Mouse (Mus musculus): ENCODE results near the gene Itga2. TPM values are rescaled to one million over a fixed set of nuclear protein-coding genes. Genes with fewer than 3 reads are reported as not detected.

The Itga2 gene
- total and polyA plus RNA-seq, 3 experiments, result not detected

DNA sequence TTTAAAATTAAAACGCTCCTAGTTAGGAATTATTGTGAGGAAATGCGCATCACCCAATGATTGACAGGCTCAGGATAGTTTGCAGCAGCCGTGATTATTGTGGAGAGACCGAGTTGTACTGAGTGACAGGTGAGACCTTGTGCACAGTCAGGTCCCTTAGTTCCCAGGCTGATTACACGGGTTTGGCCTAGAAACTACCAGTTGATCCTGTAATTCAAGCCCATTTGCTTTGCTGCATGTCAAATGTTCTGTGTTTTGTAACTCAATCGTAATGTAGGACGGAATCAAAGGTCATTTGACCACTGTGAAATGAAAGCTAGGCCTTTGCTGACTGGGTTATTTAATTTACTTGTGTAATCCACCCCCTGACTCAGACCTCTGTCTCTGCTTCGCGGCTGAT is 113.4 kb downstream of the Itga2 start:
- peaks cover 10 to 31% of the 10 kb centered on the region in 2 experiments for H3K36me3 ChIP-seq (replicated peaks in 1 of 2; ENCODE audit: control insufficient read depth in 1 of 2, insufficient read depth in 1 of 2, low read length in 1 of 2)
- no peaks in the 10 kb centered on the region for H3K27me3 ChIP-seq (replicated peaks)
- H3K27ac ChIP-seq (ENCODE audit: insufficient read depth, low read depth), result no peak overlapping the region
- no peaks in the 10 kb centered on the region for H3K9me3 ChIP-seq (replicated peaks; ENCODE audit: low read length)
- no peak for TF ChIP-seq MAX (IDR thresholded peaks at IDR 0.05; ENCODE audit: low read length)
- dilution Hi-C loops (cut with MboI; ENCODE audit: extremely low pct_ligation_motif_present, extremely low pct_unique_long_range_greater_than_20kb, low sequenced_read_pairs) (no loop called here), in situ Hi-C loops (cut with MboI; ENCODE audit: low pct_ligation_motif_present, low pct_unique_long_range_greater_than_20kb, low sequenced_read_pairs) (no loop called here)
- peaks cover 2 to 13% of the 10 kb centered on the region in 2 experiments; a peak in 2 of 4 replicates for H3K4me1 ChIP-seq (ENCODE audit: control insufficient read depth in 1 of 2, insufficient read depth in 2 of 2)
- H3K79me2 ChIP-seq (replicated peaks; ENCODE audit: control insufficient read depth, extremely low read depth, insufficient read depth, poor library complexity, severe bottlenecking), result peaks cover 10% of the 10 kb centered on the region
- H3K4me2 ChIP-seq (ENCODE audit: insufficient read depth, low read depth, poor library complexity, severe bottlenecking), result peak overlapping the region; percentile 98
- H3K4me3 ChIP-seq (replicated peaks in 1 of 3; ENCODE audit: low read depth in 2 of 3, low read length in 2 of 3, poor library complexity in 1 of 3), result peak overlapping the region; percentile 67 to 93 (median 76)
- DNase-seq (ENCODE audit: extremely low read depth), result peak; percentile 16
- H3K9ac ChIP-seq (ENCODE audit: insufficient read depth, low read depth), result peak overlapping the region; percentile 86

DNA sequence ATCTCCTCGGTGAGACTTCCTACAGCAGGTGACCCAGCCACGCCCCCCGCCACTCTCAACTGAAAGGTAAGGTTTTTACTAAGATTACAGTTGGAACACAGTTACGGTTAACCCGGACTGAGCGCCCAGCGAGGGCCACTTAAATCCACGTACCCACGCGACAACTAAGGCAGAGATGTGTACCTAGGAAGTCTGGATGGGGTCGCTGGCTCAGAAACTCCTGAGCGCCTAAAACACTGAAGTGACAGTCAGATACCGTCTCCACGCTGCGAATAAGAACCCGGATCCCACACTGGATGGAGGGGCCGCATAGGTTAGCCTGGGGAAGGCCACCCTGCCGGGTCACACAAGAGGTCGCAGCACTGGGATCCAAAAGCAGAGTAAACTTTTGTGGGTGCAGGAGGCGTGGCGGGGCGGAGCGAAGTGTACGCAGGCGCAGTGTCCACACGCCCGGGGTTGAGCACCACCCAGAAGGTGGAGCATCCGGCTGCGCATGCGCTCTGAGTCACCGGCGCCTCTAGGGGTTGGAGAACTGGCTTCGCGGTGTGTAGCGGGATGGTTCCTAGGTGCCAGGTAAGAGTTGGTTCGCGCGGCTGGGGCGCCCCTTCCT is 114.0 kb downstream of the Itga2 start, which contains the start of gene Mocs2:
TSS of gene Mocs2 (plus strand) at position 486 of the 610 bp plus-strand sequence.
- Histone ChIP-seq H3K79me2 (replicated peaks; ENCODE audit: control insufficient read depth, extremely low read depth, insufficient read depth, poor library complexity, severe bottlenecking) (peaks cover 10% of the 10 kb centered on the region), H3K27me3 (replicated peaks) (no peaks in the 10 kb centered on the region), H3K4me3 (replicated peaks in 1 of 3; ENCODE audit: low read depth in 2 of 3, low read length in 2 of 3, poor library complexity in 1 of 3) (peak within 1 kb of the TSS; percentile 67 to 93 (median 76)), H3K36me3 (replicated peaks in 1 of 2; ENCODE audit: control insufficient read depth in 1 of 2, insufficient read depth in 1 of 2, low read length in 1 of 2) (peaks cover 5 to 26% of the 10 kb centered on the region in 2 experiments), H3K9ac (ENCODE audit: insufficient read depth, low read depth) (peak within 1 kb of the TSS; percentile 86), H3K4me2 (ENCODE audit: insufficient read depth, low read depth, poor library complexity, severe bottlenecking) (peak within 1 kb of the TSS; percentile 98), H3K27ac (ENCODE audit: insufficient read depth, low read depth) (no peak within 1 kb of the TSS), H3K4me1 (ENCODE audit: control insufficient read depth in 1 of 2, insufficient read depth in 2 of 2) (peaks cover 2 to 13% of the 10 kb centered on the region in 2 experiments; a peak in 2 of 4 replicates), H3K9me3 (replicated peaks; ENCODE audit: low read length) (no peaks in the 10 kb centered on the region)
- dilution Hi-C loops (cut with MboI; ENCODE audit: extremely low pct_ligation_motif_present, extremely low pct_unique_long_range_greater_than_20kb, low sequenced_read_pairs) (no loop called here), in situ Hi-C loops (cut with MboI; ENCODE audit: low pct_ligation_motif_present, low pct_unique_long_range_greater_than_20kb, low sequenced_read_pairs) (no loop called here)
- DNase-seq (ENCODE audit: extremely low read depth), result peak; percentile 92
- TF ChIP-seq CHD2 (IDR thresholded peaks at IDR 0.05; ENCODE audit: low read length) (no peak), HCFC1 (IDR thresholded peaks at IDR 0.05; ENCODE audit: low read depth, low read length) (peak; percentile 45), NRF1 (IDR thresholded peaks at IDR 0.05; ENCODE audit: low read depth, low read length) (peak; percentile 96), TCF12 (IDR thresholded peaks at IDR 0.05; ENCODE audit: low read depth, low read length) (no peak), POLR2A (IDR thresholded peaks at IDR 0.05; ENCODE audit: low read depth, low read length) (peak; percentile 70), ELF1 (IDR thresholded peaks at IDR 0.05; ENCODE audit: low read depth, low read length) (peak; percentile 28; the same call in 1 of the 2 replicates), TBP (conservative IDR thresholded peaks at IDR 0.05; ENCODE audit: low read depth, low read length) (0 out of 2 replicates have a peak, but pooled peaks have one; percentile 28), E2F4 (IDR thresholded peaks at IDR 0.05; ENCODE audit: insufficient replicate concordance, low read depth, low read length) (no peak), SIN3A (IDR thresholded peaks at IDR 0.05; ENCODE audit: low read length) (peak; percentile 90), MXI1 (IDR thresholded peaks at IDR 0.05; ENCODE audit: low read depth, low read length) (peak; percentile 66; the same call in 1 of the 2 replicates), NELFE (IDR thresholded peaks at IDR 0.05; ENCODE audit: low read depth, low read length) (peak; percentile 70)

DNA sequence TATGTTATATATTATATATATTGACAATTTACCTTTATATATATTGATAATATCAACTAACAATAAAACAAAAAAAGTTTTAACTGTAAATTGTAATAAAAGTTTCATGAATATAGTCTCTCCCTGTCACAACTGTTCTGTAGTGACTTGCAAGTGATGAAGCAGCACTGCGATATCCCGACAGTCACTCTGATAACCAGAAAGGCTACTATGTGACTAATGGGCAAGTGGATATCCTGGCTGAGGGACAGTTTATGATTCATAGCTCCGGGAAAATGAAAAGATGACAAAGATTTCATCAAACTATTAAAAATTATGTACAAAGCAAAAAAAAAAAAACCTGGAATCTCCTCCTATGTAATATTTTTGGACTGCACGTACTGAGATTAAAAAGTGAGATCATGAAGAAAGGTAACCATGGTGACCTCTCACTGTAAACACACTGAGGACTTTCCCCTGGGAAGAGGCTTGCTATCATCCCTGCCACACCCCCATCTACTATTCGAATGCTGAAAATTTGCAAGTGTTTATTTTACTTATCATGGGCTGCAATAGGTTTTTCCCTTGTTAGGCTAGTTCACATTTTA is 122.2 kb downstream of the Itga2 start:
- H3K79me2 ChIP-seq (replicated peaks; ENCODE audit: control insufficient read depth, extremely low read depth, insufficient read depth, poor library complexity, severe bottlenecking), result no peaks in the 10 kb centered on the region
- no peak overlapping the region for H3K4me2 ChIP-seq (ENCODE audit: insufficient read depth, low read depth, poor library complexity, severe bottlenecking)
- no peak overlapping the region for H3K9ac ChIP-seq (ENCODE audit: insufficient read depth, low read depth)
- dilution Hi-C loops (cut with MboI; ENCODE audit: extremely low pct_ligation_motif_present, extremely low pct_unique_long_range_greater_than_20kb, low sequenced_read_pairs) (no loop called here), in situ Hi-C loops (cut with MboI; ENCODE audit: low pct_ligation_motif_present, low pct_unique_long_range_greater_than_20kb, low sequenced_read_pairs) (no loop called here)
- no peaks in the 10 kb centered on the region for H3K4me1 ChIP-seq (ENCODE audit: control insufficient read depth in 1 of 2, insufficient read depth in 2 of 2)
- no peak overlapping the region for H3K27ac ChIP-seq (ENCODE audit: insufficient read depth, low read depth)
- H3K36me3 ChIP-seq (replicated peaks in 1 of 2; ENCODE audit: control insufficient read depth in 1 of 2, insufficient read depth in 1 of 2, low read length in 1 of 2), result no peaks in the 10 kb centered on the region
- no peaks in the 10 kb centered on the region for H3K9me3 ChIP-seq (replicated peaks; ENCODE audit: low read length)
- no peak overlapping the region for H3K4me3 ChIP-seq (replicated peaks in 1 of 3; ENCODE audit: low read depth in 2 of 3, low read length in 2 of 3, poor library complexity in 1 of 3)
- no peaks in the 10 kb centered on the region for H3K27me3 ChIP-seq (replicated peaks)
- no peak for DNase-seq (ENCODE audit: extremely low read depth)
- TF ChIP-seq MXI1 (IDR thresholded peaks at IDR 0.05; ENCODE audit: low read depth, low read length) (no peak), MAFK (IDR thresholded peaks at IDR 0.05; ENCODE audit: insufficient replicate concordance, low read length) (no peak), ZMIZ1 (IDR thresholded peaks at IDR 0.05; ENCODE audit: low read depth, low read length) (no peak), NELFE (IDR thresholded peaks at IDR 0.05; ENCODE audit: low read depth, low read length) (no peak), ZC3H11A (IDR thresholded peaks at IDR 0.05; ENCODE audit: low read depth, low read length) (no peak), KAT2A (IDR thresholded peaks at IDR 0.05; ENCODE audit: insufficient replicate concordance, low read length) (no peak), SMC3 (IDR thresholded peaks at IDR 0.05; ENCODE audit: low read depth, low read length) (no peak), TCF12 (IDR thresholded peaks at IDR 0.05; ENCODE audit: low read depth, low read length) (no peak), ETS1 (conservative IDR thresholded peaks at IDR 0.05; ENCODE audit: low read depth, low read length) (no peak), HCFC1 (IDR thresholded peaks at IDR 0.05; ENCODE audit: low read depth, low read length) (no peak), CTCF (conservative IDR thresholded peaks at IDR 0.05 in 1 of 2, IDR thresholded peaks at IDR 0.05 in 1 of 2; ENCODE audit: low read depth in 2 of 2, low read length in 2 of 2) (no peak)
